Mouse (Mus musculus): ENCODE data around the gene Plxnd1.

- TF ChIP-seq EP300 (IDR thresholded peaks at IDR 0.05; ENCODE audit: low read depth) (no peak), CTCF (IDR thresholded peaks at IDR 0.05; ENCODE audit: low read depth) (no peak)
Observed at GRCm38 (mm10) chr6:115944638-115945037, 50.2 kb downstream of the Plxnd1 start, which contains the start of gene H1foo.

All from heart, postnatal 0 days (tissue).